Mouse (Mus musculus) right cerebral cortex, postnatal 25 days (tissue): ENCODE measurements around the gene Scrn3.

Experiments
- DNase-seq: peaks from one replicate; pipeline ENCODE4 v3.0.0; 2022

Gene Scrn3

DNA sequence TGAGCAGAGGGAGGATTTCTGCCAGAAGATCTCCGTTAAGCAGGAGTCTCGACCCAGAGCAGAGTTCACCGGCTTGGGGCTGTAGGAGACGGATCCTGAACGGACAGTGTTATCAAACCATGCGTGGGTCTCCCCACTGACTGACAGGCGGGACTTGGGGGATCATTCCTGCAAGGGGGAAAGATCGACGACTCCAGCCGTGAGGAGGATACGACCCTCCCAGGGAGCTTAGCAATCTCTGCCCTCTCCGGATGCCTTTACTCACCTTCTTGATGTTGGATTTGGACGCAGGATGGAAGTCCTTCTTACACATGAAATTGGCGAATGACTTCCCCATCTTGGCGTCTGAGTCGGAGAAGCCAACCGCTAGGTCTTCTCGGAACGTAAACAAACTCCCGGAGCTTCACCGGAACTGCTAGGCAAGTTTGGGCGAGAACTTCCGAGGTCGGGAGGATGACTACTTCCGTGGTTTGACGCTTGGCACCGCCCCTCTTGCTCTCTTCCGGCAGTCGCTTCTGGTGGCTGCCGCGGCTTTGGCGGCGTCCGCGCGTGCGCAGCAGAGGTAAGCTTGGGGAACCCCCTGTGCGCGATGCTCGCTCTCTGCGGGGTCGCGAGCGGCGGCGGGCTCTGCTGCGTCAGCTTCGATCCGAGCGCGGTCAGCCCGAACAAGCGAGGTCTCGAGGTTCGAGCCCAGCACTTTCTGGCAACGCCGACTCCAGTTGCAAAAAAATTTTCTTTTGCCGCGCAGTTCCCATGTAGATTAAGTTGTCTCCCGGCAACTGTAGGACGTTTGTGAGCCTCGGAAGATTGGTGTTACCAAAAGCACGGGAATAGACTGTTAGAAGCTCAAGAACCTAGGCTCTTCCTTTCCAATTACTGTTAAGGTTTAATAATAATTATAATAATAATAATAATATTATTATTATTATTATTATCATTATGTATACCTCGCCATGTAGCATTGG is at the start of gene Scrn3, which contains the start of gene Cir1:
TSS of gene Scrn3 (plus strand) at position 450 of the 965 bp plus-strand sequence.
TSS of gene Cir1 (minus strand) at position 550 of the 965 bp plus-strand sequence.
- DNase-seq, result peak; percentile 93

GRCm38 (mm10) chr2:73263172-73263765 is 49.1 kb upstream of the Scrn3 start:
- DNase-seq, result no peak

DNA sequence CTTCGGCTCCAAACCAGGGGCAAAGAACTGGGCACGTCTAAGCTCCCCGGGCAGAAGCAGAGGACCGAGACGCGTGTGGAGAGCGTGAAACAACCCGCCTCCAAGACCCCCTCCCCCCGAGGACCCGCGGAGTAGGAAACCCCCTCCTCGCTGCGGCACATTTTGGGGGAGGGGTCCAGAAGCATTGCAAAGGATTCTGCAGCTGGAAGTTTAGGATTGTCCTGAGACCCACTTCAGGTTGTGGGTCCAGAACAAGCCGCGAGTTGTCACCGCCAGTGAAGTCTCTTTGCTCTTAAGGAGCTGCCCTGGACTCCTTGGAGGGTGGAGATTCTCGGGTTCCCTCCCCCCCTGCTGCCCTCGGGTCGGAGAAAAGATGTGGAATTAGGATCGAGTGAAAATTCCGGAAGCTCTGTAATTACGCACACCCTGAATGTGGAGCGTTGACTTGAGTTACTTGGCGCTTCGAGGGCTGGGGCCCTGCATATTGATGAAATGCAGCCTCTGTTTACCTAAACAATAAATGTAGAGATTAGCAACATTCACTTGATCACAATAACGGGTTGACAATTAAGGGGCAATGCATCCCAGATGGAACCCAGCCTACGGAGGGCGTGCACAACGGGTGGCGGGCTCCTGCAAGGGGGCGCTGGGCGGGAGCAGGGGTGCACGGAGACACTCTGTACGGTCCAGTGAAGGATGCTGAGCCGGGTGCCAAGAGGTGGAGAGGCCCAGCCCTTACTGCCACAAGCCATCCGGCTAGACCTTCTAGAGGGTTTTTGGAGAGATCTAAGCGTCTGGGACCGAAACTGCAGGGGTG is 48.4 kb upstream of the Scrn3 start:
- no peak for DNase-seq

GRCm38 (mm10) chr2:73264611-73265195 is 47.7 kb upstream of the Scrn3 start:
- no peak for DNase-seq

DNA sequence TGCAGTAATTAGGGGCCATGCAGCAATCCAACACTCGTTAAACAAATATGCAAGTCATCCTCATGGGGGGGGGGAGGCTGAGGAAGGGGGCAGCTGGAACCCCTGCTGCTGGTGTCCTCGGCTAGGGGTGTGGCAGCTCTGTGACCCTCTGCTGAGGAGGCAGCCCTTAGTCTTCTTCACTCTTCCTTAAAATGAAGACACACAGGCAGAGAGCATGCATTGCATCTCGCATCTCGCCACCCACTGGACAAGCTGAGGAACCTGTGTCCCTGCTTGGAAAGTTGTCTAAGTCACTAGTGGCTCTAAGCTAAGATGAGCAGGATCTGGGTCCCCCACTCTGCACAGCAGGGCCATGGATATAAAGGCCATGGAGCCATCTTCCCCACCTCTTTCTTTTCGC is 46.4 kb upstream of the Scrn3 start:
- no peak for DNase-seq

DNA sequence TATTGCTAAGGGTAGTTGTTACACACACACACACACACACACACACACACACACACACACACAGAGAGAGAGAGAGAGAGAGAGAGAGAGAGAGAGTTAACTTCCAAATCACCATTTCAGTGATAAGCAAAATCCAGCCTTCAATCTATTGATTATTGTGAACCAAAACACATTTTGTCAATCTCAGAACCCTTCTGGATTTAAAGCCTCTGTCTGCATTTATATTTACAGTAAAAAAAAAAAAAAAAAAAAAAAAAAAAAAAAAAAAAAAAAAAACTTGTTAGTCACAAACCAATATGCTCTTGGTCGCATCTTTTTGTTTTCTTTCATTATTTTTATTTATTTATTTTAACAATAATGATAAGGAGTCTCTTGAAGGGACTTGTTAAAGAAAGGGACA is 45.8 kb upstream of the Scrn3 start:
- DNase-seq, result no peak

DNA sequence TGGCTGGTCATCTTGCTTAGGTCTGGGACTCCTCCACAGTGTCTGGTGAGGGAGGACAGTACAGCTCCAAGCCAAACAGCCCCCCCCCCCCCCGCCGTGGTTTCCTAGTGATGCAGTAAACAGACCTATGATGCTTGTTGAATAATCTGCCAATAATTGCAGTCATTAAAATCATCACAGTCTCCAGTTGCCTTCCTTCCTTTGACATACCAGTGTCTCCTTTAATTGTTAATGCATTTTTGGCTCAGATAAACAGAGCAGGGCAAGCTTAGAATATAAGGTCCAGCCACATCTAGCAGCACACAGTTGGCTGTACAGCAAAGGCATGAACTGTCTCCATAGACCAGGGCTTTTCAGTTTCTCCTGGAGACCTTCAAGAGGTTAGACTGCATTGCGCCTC is 45.2 kb upstream of the Scrn3 start:
- no peak for DNase-seq

DNA sequence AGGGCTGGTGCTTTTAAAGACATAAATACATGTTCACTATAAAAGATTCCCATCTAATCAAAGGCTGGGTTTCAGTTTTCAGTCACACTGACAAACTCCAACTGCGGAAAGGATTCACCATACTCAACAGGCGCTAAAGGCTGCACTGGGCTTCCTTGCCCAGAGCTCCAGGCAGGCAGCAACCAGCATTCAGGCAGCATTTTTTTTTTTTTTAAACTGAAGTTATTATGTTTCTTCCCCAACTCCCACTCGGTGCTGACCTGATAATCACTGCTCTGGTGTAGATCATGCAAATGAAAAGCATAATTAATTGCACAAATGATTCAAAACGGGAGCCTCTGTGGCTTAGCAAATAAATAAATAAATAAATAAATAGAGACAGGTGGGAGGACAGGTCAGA is 44.6 kb upstream of the Scrn3 start:
- DNase-seq, result no peak

DNA sequence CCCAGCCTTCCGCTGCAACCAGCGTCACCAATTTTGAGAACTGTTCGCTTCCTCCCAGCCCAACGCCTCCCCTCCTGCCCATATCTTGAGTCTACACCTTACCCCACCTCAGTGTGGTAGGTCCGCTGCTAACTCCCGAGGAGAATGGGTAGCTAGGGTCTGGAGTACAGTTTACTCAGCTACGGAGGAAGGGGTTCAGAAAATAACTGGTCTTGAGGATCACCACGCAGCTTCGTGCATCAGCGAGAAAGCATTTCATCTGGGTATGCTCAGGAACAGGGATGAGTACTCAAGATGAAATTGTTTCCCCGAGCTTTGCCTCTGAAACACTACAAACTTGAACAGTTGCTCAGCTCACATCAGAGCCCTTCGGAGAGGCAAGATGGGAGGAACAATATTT is 44.1 kb upstream of the Scrn3 start:
- no peak for DNase-seq

DNA sequence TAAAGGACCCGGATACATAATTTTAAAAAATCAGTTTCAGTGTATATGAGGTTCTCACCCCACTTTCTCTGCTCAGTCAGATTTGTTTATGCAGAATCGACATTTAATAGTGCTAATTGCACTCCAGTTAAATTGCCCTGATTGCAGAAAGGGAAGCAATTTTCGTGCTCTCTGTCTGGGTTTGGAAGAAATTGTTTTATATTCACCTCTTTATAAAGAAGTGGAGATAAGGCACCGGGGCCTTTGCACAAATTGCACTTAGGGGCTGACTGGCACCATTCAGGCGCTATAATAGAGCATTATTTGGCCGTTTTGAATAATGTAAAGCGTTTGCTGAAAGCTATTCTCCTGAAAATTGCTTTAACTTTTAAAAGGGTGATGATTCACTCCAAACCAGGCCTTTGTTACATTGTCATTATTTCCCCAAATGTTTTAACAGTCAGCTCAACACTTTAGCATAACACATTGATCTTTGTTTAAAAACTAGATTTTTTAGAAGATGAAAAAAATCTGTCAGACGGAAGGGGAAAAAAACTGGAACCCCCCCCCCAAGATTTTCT is 43.5 kb upstream of the Scrn3 start:
- no peak for DNase-seq

DNA sequence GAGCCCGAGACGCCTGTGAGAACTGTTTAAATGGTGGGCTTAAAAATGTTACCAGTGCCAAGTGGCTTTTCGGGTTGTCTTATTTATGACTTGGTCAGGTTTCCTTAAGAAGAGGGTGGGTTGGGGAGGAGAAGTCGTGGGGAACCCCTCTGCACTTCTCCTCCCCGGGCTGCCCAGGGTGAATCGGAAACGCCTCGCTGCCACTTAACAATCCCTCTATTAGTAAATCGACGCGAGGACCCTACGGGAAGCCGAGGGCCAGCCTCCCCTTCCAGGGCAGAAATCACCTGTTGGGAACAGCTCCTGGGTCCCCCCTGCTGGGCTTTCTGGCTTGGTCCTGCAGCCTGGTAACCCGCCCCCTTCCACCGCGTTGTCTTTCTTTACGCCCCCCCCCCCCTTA is 42.7 kb upstream of the Scrn3 start:
- DNase-seq, result no peak

DNA sequence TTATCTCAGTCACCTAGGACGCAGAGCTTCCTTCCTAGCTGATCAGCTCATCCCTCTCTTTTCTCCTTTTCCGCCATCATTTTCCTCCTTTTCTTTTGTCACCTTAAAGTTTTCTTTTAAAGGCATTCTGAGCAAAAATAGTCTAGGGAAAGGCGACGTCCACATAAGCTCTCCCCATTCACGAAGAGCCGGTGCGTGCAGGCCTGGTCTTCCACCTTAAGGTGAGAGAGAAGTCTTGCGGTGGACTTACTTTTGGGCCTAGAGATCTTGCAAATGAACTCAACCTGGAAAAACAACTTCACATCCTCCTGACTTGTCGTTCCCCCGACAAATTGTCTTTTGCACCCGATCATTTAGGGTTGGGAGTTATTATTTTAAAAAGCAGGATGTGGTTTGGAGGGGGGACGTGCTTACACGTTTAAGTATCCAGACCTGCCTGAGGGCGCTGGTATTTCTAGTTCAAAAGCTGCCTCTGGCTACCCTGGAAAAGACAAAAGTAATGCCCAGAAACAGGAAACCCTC is 42.3 kb upstream of the Scrn3 start:
- DNase-seq, result no peak

- no peak for DNase-seq
These were observed 41.6 kb upstream of the Scrn3 start for GRCm38 (mm10) chr2:73270593-73271458.

- DNase-seq, result no peak
These were observed 40.8 kb upstream of the Scrn3 start, which contains the start of gene Sp9 for GRCm38 (mm10) chr2:73271459-73272161. Sp9 (plus strand) TSS chr2:73271925.

DNA sequence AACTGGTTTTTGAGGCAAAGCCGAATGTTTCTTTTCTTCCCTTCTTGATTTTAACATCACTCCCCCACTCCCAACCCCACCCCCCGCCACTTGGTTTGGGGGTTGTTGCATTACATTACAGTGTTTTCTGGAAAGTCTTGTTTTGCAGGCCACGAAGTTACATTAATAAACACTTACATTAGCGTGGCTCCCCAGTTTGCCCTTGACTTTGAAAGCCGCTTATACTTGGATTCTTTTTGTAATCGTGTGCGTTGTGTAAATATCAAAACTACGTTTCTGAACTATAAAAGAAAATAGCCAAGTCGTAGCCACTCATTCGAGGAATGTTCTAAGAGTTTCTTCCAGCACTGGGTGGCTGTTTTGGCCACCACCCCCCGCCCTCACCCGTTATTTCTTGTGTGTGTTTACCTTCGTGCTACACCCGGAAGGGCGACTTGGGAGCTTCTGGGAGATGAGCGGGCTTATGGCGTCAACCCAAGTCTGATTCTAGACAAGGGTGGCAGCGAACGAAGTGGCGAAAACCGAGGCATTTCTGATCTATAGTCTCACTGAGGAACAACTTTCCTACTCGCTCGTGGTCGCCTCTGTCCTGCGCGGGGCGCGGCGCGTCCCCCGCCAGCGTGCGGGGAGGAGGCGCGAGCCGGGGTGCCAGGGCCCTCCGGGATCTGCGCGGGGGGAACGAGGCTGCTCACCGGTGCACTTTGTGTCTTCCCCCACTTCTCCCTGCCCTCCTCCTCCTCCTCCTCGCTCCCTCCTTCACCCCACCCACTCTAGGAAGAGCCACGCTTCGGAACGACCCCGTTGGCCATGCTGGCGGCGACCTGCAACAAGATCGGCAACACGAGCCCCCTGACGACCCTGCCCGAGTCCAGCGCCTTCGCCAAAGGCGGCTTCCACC is 39.8 kb upstream of the Scrn3 start:
- DNase-seq, result no peak

- DNase-seq, result no peak
These were observed 38.9 kb upstream of the Scrn3 start for GRCm38 (mm10) chr2:73273249-73274118.

DNA sequence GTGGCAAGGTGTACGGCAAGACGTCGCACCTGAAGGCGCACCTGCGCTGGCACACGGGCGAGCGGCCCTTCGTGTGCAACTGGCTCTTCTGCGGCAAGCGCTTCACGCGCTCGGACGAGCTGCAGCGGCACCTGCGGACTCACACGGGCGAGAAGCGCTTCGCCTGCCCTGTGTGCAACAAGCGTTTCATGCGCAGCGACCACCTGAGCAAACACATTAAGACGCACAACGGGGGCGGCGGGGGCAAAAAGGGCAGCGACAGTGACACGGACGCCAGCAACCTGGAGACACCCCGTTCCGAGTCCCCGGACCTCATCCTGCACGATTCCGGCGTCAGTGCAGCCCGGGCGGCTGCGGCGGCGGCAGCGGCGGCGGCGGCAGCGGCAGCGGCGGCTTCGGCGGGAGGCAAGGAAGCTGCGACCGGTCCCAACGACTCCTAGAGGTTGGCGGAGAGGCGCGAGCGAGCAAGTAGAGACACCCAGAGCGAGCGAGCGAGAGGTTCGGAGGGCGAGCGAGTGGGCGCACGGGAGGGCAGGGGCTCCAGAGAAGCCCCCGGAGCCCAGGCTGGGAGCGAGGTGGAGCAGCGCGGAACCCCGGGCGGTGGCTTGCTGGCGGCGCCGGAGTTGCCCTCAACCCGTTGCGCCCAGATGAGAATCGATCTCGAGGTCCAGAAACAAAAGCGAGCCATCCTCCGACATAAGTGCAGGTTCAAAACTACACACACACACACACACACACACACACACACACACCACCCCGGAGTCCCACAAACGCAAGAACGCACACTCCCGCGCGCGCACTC is 38.1 kb upstream of the Scrn3 start:
- DNase-seq, result no peak
